Mouse (Mus musculus): Measurements from ENCODE around the gene Hist1h1c.

GRCm38 (mm10) chr13:23708041-23708440 lies 30.6 kb upstream of the Hist1h1c start:
- no peak for TF ChIP-seq CTCF (IDR thresholded peaks at IDR 0.05; ENCODE audit: extremely low read depth, insufficient read length, insufficient replicate concordance, low read depth, low read length)
- TF ChIP-seq POLR2A (IDR thresholded peaks at IDR 0.05; ENCODE audit: low read depth, low read length) = no peak
